Mouse (Mus musculus): ENCODE data around the gene Cdkn2d. TPM values are rescaled to one million over a fixed set of nuclear protein-coding genes. Genes with fewer than 3 reads are reported as not detected.
"Not testable (repeated sequence)": the region's sequence is repeated elsewhere in the genome, so short reads cannot be mapped to it uniquely, and the experiment has no call there.

The Cdkn2d gene
- polyA plus RNA-seq, 1 experiment from 2014 or later, result 87.3 TPM

DNA sequence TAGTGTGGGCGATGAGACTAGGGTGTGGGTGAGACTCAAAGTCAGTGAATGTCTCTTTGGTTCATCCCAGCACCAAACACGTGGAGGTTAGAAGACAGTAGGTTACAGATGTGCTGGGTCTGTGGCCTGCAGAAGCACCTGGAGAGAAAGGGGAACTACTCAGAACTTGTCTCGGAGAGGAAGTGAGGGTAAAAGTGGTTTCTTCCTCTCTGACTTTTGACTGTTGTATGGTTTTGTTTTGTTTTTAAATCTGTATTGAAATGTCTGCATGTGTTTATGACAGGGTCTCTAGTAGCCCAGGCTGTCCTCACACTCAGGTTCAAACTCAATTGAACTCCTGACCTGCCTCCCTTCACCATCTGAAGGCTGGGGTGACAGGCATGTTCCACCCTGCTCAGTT, 36.8 kb upstream of the Cdkn2d start:
- WGBS, result 81% methylated on average over 3 of the region's 3 CpGs
- Histone ChIP-seq H3K27ac (no peak overlapping the region), H3K4me2 (no peak overlapping the region), H3K4me1 (peaks cover 16% of the 10 kb centered on the region; the same call in 1 of the 2 replicates), H3K36me3 (replicated peaks) (no peaks in the 10 kb centered on the region), H3K9ac (no peak overlapping the region), H3K4me3 (no peak overlapping the region), H3K27me3 (replicated peaks) (no peaks in the 10 kb centered on the region), H3K9me3 (no peaks in the 10 kb centered on the region)
- no peak for ATAC-seq (replicated peaks)

DNA sequence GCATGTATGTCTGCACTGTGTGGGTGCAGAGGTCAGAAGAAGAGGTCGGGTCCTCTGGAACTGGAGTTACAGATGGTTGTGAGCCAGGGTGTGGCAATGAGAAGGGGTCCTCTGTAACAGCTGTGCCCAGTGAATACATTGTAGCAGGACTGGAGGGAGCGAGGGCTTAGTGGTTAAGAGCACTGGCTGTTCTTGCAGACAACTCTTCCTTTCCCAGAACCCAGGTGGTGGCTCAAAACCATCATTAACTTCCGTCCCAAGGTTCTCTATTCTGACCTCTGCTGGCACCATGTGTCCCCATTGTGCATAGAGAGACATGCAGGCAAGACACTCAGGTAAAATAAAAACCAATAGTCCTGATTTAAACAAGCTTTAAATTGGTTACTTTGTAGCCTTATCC, 36.4 kb upstream of the Cdkn2d start:
- Histone ChIP-seq H3K36me3 (replicated peaks) (no peaks in the 10 kb centered on the region), H3K27ac (no peak overlapping the region), H3K4me2 (no peak overlapping the region), H3K4me1 (peaks cover 12% of the 10 kb centered on the region; the same call in 1 of the 2 replicates), H3K9me3 (no peaks in the 10 kb centered on the region), H3K27me3 (replicated peaks) (no peaks in the 10 kb centered on the region), H3K4me3 (no peak overlapping the region), H3K9ac (no peak overlapping the region)
- WGBS, result 80% methylated on average over 3 of the region's 3 CpGs
- ATAC-seq (replicated peaks), result no peak

DNA sequence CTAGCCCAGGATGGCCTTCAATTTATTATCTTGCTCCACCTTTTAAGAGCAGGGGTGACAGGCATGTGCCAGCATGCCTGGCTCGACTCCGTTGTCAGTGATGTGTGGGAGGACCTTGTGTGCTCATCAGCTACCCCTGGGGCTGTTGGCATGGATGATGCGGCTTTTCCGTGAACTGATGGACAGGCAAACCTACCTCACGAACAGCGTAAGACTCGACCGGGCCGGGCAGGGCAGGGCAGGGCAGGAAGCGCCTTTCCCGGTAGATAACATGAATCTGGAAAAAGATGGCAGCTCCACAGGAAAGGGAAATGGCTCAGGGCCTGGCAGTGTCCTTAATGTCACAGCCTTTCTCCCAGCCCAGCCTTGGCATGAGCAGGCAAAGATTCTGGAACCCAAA, 33.1 kb upstream of the Cdkn2d start:
- 95% methylated on average over 11 of the region's 11 CpGs for WGBS
- H3K4me1 ChIP-seq, result peaks cover 19% of the 10 kb centered on the region
- no peaks in the 10 kb centered on the region for H3K27me3 ChIP-seq (replicated peaks)
- no peak overlapping the region for H3K4me3 ChIP-seq
- H3K9me3 ChIP-seq, result no peaks in the 10 kb centered on the region
- no peak overlapping the region for H3K27ac ChIP-seq
- no peak overlapping the region for H3K4me2 ChIP-seq
- no peaks in the 10 kb centered on the region for H3K36me3 ChIP-seq (replicated peaks)
- H3K9ac ChIP-seq, result no peak overlapping the region
- ATAC-seq (replicated peaks), result no peak

DNA sequence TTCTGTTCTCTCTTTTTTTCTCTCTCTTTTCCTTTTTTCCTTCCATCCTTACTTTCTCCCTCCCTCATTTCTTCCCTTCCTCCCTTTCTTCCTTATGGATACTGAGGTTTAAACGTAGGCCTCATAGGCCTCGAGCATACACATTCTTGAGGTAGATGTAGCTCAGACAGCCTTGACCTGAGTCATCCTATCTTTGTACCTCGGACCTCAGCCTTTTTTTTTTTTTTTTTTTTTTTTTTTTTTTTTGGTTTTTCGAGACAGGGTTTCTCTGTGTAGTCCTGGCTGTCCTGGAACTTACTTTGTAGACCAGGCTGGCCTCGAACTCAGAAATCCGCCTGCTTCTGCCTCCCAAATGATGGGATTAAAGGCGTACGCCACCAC, 31.7 kb upstream of the Cdkn2d start:
- not testable (repeated sequence) for H3K27ac ChIP-seq; H3K36me3 ChIP-seq (replicated peaks); H3K4me3 ChIP-seq; ATAC-seq (replicated peaks); H3K4me2 ChIP-seq; H3K9me3 ChIP-seq; H3K9ac ChIP-seq; H3K27me3 ChIP-seq (replicated peaks)
- WGBS, result 95% methylated on average over 8 of the region's 8 CpGs
- peaks cover 19% of the 10 kb centered on the region for H3K4me1 ChIP-seq

DNA sequence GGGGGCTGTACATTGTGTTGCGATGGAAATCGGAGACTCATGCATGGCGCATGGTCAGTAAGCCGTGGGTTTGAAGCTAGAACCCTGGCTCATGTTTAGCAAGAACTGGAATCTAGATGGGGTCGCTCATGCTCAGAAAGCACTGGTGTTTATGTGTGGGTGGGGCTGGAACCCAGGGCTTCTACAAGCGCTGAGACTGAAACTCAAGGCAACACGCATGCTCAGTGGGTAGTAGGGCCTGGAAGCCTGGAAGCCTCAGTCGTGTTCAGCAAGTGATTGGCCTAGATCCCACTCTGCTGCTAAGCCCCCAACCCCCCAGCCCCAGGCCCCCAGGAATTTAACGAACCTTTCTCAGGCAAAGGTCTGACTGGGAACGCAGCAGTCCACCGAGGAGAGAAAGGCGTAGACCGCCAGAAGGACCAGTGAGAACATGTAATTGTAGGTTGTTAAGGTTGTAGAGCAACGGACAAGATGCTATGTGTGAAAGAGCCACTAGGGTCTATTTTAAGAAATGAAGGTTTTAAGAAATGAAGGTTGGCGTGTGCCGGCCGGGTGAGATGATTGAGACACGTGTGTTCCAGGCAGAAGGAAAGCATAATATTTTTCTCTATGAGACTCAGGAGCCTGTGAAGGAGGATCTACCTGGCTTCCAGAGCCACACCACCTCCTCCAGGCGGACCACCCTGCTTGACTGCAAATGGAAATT, 31.2 kb upstream of the Cdkn2d start:
- Histone ChIP-seq H3K9ac (no peak overlapping the region), H3K36me3 (replicated peaks) (no peaks in the 10 kb centered on the region), H3K9me3 (no peaks in the 10 kb centered on the region), H3K4me1 (peaks cover 19% of the 10 kb centered on the region), H3K4me2 (peak overlapping the region; percentile 91), H3K27ac (no peak overlapping the region), H3K4me3 (no peak overlapping the region), H3K27me3 (replicated peaks) (no peaks in the 10 kb centered on the region)
- 85% methylated on average over 19 of the region's 19 CpGs for WGBS
- no peak for ATAC-seq (replicated peaks)

DNA sequence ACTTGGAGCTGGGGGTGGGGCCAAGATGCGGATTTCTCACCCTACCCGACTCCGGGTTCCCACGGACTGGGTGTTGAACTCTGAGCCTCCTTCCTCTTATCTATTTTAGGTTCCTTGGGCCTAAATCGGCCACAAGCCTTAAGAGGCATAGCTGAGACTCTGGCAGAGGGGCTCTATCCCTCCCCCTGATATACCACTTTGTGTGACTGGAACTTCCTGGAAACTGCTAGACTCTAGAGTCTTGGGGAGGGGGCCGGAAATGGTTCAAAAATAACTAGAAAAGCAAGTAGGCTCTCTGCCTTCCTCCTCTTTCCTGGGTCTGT, 30.3 kb upstream of the Cdkn2d start:
- peak overlapping the region; percentile 91 for H3K4me2 ChIP-seq
- H3K9me3 ChIP-seq, result no peaks in the 10 kb centered on the region
- 0 out of 2 replicates have a peak, but pooled peaks have one; percentile 7 for ATAC-seq (replicated peaks)
- H3K27ac ChIP-seq, result no peak overlapping the region
- peak overlapping the region; percentile 81 for H3K4me3 ChIP-seq
- WGBS, result 20% methylated on average over 6 of the region's 6 CpGs
- H3K4me1 ChIP-seq, result peaks cover 19% of the 10 kb centered on the region
- peak overlapping the region; percentile 73 for H3K9ac ChIP-seq
- H3K36me3 ChIP-seq (replicated peaks), result no peaks in the 10 kb centered on the region
- no peaks in the 10 kb centered on the region for H3K27me3 ChIP-seq (replicated peaks)

DNA sequence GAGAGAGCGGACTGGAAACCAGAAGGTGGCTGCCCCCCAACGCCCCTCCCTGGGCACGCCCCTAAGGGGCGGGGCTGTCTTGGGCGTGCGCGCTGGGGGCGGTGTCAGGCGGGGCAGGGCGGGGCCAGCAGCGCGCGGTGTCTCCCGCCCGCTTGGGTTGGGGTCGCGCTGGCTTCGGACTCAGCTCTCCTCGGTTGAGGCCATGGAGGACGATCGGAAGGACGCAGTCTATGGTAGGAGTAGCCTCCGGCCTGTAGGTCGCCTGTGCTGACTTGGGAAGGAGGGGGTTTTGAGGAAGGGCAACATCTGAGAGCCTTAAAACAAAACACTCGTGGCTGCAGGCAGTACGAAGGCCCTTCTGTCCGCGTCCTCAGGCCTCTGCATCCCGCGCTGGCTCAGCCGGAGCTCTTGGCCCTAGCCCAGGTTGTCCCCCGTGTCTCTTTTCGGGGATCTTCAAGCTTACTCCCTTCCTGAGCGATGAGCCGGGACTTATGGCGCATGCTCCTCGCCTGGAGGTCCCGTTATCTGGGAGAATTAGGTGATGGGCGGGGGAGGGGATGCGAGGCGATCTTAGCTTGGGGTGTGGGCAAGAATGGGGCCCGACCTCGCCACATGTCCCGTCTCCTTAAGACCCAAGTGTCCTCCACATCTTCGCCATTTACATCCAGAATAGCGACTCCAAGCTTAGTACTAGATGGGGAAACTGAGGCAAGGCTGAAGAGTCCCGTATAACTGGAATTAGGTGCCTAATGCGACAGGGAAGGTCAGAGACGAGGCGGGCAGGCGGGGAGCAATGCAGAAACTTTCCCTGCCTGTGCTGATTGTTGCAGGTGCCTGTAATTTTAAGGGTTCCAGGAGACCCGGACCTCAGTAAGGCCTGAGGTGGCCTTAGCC, 29.7 kb upstream of the Cdkn2d start, which contains the start of gene Slc44a2:
Gene Slc44a2 (plus strand): TSS at position 80 of the 894 bp plus-strand sequence.
- peak within 1 kb of the TSS; percentile 73 for H3K9ac ChIP-seq
- peak; percentile 94 for ATAC-seq (replicated peaks)
- WGBS, result under 1% methylated on average over 52 of the region's 52 CpGs

DNA sequence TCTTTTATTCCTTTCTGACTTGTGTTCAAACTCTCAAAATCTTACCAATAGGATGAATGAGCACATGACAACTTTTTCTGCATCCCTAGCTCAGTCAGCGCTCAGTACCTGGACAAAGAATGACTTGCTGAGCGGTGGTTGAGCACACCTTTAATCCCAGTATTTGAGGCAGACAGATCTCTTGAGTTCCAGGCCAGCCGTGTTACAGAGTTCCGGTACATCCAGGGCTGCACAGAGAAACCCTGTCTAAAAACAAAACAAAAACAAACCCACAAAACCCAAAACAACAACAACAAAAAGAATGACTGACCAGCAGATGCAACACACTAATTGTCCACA, 29.0 kb upstream of the Cdkn2d start:
- no peaks in the 10 kb centered on the region for H3K9me3 ChIP-seq
- peaks cover 19% of the 10 kb centered on the region for H3K4me1 ChIP-seq
- peak overlapping the region; percentile 81 for H3K4me3 ChIP-seq
- 23% methylated on average over 4 of the region's 4 CpGs for WGBS
- H3K27me3 ChIP-seq (replicated peaks), result no peaks in the 10 kb centered on the region
- H3K27ac ChIP-seq, result 0 out of 2 replicates have a peak overlapping the region, but pooled peaks have one; percentile 70
- H3K36me3 ChIP-seq (replicated peaks), result no peaks in the 10 kb centered on the region
- peak overlapping the region; percentile 73 for H3K9ac ChIP-seq
- ATAC-seq (replicated peaks), result peak; percentile 65
- peak overlapping the region; percentile 91 for H3K4me2 ChIP-seq

More for the DNA sequence above, 29.7 kb upstream of the Cdkn2d start, which contains the start of gene Slc44a2:
- peaks cover 19% of the 10 kb centered on the region for H3K4me1 ChIP-seq
- peak within 1 kb of the TSS; percentile 81 for H3K4me3 ChIP-seq
- no peaks in the 10 kb centered on the region for H3K9me3 ChIP-seq
- no peaks in the 10 kb centered on the region for H3K27me3 ChIP-seq (replicated peaks)
- H3K4me2 ChIP-seq, result peak within 1 kb of the TSS; percentile 91
- no peaks in the 10 kb centered on the region for H3K36me3 ChIP-seq (replicated peaks)
- H3K27ac ChIP-seq, result peak within 1 kb of the TSS; percentile 70

DNA sequence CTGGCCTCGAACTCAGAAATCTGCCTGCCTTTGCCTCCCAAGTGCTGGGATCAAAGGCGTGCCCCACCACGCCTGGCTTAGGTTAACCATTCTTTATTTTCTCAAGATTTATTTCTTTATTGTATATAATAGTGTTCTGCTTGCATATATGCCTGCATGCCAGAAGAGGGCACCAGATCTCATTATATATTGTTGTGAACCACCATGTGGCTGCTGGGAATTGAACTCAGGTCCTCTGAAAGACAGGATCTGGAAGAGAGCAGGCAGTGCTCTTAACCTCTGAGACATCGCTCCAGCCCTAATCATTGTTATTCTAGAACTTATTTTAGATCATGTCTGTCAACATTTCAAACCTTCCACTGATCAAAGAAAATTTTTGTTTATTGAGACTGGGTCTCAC, 28.3 kb upstream of the Cdkn2d start:
- no peak overlapping the region for H3K4me2 ChIP-seq
- ATAC-seq (replicated peaks), result no peak
- H3K27me3 ChIP-seq (replicated peaks), result no peaks in the 10 kb centered on the region
- H3K36me3 ChIP-seq (replicated peaks), result no peaks in the 10 kb centered on the region
- no peak overlapping the region for H3K9ac ChIP-seq
- H3K9me3 ChIP-seq, result no peaks in the 10 kb centered on the region
- WGBS, result 95% methylated on average over 4 of the region's 4 CpGs
- no peak overlapping the region for H3K27ac ChIP-seq
- peaks cover 19% of the 10 kb centered on the region for H3K4me1 ChIP-seq
- H3K4me3 ChIP-seq, result no peak overlapping the region

DNA sequence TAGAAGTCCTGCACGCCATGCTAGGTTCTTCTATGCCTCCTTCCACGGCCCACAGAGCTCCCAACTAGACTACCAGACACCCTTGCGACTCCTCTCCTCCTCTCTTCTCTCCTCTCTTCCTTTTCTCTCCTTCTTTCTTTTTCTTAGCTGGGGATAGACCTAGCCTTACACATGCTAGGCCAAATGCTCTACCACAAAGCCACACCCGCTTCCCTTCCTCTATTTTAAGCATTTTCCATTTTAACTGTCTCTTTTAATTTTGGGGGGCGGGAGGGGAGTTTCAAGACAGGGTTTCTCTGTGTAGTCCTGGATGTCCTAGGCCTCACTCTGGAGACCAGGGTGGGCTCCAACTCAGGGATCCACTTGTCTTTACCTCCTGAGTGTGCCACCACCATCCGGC, 27.6 kb upstream of the Cdkn2d start:
- WGBS, result 93% methylated on average over 6 of the region's 6 CpGs

DNA sequence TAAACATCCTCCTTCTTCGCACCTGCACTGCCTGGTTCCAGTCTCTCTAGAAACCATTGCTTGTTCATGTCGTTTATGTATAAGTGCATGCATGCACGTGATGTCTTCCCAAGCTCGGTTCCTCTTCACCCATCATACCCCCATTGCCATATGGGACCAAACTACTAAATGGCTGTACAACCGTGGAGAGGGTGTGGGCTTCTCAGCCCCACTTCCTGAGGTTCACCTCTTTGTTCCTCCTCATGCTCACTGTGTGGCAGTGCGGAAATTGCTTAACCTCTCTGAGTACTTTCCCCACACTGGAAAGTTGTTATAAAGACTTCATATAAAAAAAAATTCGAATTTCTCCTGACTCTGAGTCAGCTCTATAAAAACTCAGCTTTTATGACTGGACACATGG, 25.5 kb upstream of the Cdkn2d start:
- Histone ChIP-seq H3K9ac (no peak overlapping the region), H3K36me3 (replicated peaks) (no peaks in the 10 kb centered on the region), H3K4me1 (peaks cover 13% of the 10 kb centered on the region), H3K4me3 (no peak overlapping the region), H3K9me3 (no peaks in the 10 kb centered on the region), H3K27ac (no peak overlapping the region), H3K4me2 (no peak overlapping the region), H3K27me3 (replicated peaks) (peaks cover 6% of the 10 kb centered on the region; the same call in 1 of the 2 replicates)
- WGBS, result 80% methylated on average over 7 of the region's 7 CpGs
- no peak for ATAC-seq (replicated peaks)

More for the DNA sequence above, 27.6 kb upstream of the Cdkn2d start:
- no peak for ATAC-seq (replicated peaks)
- Histone ChIP-seq H3K27me3 (replicated peaks) (no peaks in the 10 kb centered on the region), H3K9ac (no peak overlapping the region), H3K4me2 (no peak overlapping the region), H3K4me1 (peaks cover 19% of the 10 kb centered on the region), H3K9me3 (no peaks in the 10 kb centered on the region), H3K4me3 (no peak overlapping the region), H3K27ac (no peak overlapping the region), H3K36me3 (replicated peaks) (no peaks in the 10 kb centered on the region)

DNA sequence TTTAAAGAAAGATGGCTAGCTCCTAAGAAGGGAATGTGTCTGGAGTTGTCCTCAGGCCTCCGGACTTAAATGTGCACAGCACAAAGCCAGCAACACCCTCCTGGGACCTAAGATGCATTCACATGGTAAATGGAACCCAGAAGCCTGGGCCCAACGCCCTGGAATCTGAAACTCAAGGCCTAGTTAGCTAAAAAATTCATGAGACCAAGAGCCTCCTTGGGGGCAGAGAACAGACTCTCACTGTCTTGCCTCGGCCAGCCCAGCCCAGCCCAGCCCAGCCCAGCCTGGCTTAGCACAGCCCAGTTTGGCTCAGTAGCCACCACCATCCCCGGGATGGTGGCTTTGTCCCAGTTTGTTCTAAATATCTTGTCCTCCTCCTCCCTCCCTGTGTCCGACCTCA, 24.2 kb upstream of the Cdkn2d start:
- Histone ChIP-seq H3K27ac (no peak overlapping the region), H3K9ac (no peak overlapping the region), H3K27me3 (replicated peaks) (peaks cover 8% of the 10 kb centered on the region), H3K4me1 (peaks cover 5% of the 10 kb centered on the region), H3K36me3 (replicated peaks) (no peaks in the 10 kb centered on the region), H3K4me3 (no peak overlapping the region), H3K9me3 (no peaks in the 10 kb centered on the region), H3K4me2 (no peak overlapping the region)
- ATAC-seq (replicated peaks), result no peak
- 45% methylated on average over 5 of the region's 5 CpGs for WGBS
